Comparison of ENCODE assay signal across 16 mouse cellular contexts in genomic region chr17:84954881-84955280, GRCm38 (mm10).
"Had no signal": no experiment of that assay in that cellular context is flagged by ENCODE, and none has a peak within 500 bp of the region (broad histone marks: within the 10 kb centered on the region; RNA-seq: fewer than 3 reads in every experiment).

No protein-coding gene starts in this region.

- ATAC-seq: hindbrain, postnatal 0 days; inflammation-experienced regulatory T-cells, adult 6 months; intestine, embryonic 15.5 days; intestine, postnatal 0 days had no signal

- DNase-seq: gastrocnemius, postnatal 25 days; heart, adult 18-20 months; heart, postnatal 10 days; heart, postnatal 4 days; kidney, adult 18-20 months; kidney, adult 8-10 months; kidney, postnatal 10 days; kidney, postnatal 25 days; kidney, postnatal 4 days; left cerebral cortex, postnatal 4 days; liver; liver, embryonic 13.5 days had no signal
